Mouse (Mus musculus) Patski (cell line): ENCODE measurements around the gene Sh3bgrl2. TPM values are rescaled to one million over a fixed set of nuclear protein-coding genes. Genes with fewer than 3 reads are reported as not detected.
A peak's percentile ranks its signal among the peaks of the same experiment; 100 is the strongest.

ENCODE experiments used
- ATAC-seq: fragments of 100-300 bp; one replicate; pipeline ENCODE4 v1.8.0; 2021
- CTCF ChIA-PET: fragments of 350-600 bp; sonication (Branson Sonifier 250); formaldehyde crosslinking; loops from one replicate; lab custom pipeline; 2022; ENCODE audit warnings: inconsistent platforms; lab: Charles Lee
- POLR2A ChIA-PET: fragments of 350-600 bp; sonication (Branson Sonifier 250); formaldehyde crosslinking; loops from one replicate; lab custom pipeline; 2022; ENCODE audit warnings: antibody characterized with exemption, inconsistent platforms; lab: Charles Lee
- DNase-seq: peaks from one replicate; pipeline ENCODE4 v3.0.0-alpha.2; 2011; ENCODE audit warnings: low read depth, low spot score
- H3K27me3 ChIP-seq: fragments of 371-371 bp; one replicate; pipeline ENCODE4 v1.5.1; 2021
- CTCF ChIP-seq: fragments of 100-300 bp; IDR thresholded peaks from one replicate; pipeline ENCODE4 v1.5.1; 2021
- in situ Hi-C: fragments of 300-500 bp; cut with MboI; formaldehyde crosslinking; loops from 3 replicates; pipeline ENCODE4 v1.11.1; 2018; ENCODE audit warnings: low pct_unique_long_range_greater_than_20kb, mixed read lengths
- polyA plus RNA-seq: library from polyadenylated mRNA; unstranded; gene quantifications from one replicate; pipeline ENCODE4 v1.2.3, GENCODE M21; 2021

Gene Sh3bgrl2
- polyA plus RNA-seq, 1 experiment from 2014 or later = 5.2 TPM

DNA sequence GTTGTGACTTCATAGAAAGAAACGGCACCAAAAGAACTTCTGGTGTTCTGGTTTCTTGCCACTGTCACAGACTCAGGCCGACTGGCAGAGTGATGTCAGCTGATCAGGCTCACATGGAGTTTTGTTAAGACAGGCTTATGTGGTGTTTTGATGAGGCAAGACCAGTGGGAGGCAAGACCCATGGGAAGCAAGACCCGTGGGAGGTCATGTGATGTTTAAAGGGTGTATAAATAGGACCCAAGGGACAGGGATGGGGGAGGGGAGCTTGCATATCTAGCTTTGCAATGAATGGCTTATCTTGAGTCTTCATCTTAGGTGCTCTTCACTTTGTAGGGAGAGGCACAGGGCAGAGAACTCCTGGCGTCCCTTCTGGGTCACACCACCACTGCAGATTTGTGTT is 118.9 kb downstream of the Sh3bgrl2 start:
- DNase-seq = no peak
- ATAC-seq = no peak
- peaks cover 3% of the 10 kb centered on the region for H3K27me3 ChIP-seq
- ChIA-PET POLR2A (no interaction called here), CTCF (no interaction called here)
- no peak for TF ChIP-seq CTCF
- in situ Hi-C loops = no loop called here

DNA sequence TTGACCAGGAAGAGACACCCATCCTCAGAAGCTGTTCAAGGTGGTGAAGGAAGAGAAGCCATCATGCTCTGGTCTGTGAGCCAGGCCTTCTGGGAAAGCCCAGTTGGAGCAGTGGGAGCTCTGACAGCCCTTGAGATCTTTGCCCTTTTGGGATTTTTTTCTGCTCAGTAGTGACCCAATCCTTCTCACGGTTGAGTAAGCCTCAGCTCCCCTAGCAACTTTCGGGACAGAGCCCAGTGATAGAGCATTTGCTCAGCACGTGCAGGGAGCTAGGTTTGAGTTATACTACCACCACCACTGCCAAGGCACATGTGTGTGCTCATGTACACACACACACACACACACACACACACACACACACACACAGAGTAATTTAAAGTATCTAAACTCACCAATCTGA is 131.5 kb downstream of the Sh3bgrl2 start:
- no peak for DNase-seq
- no peak for TF ChIP-seq CTCF
- peaks cover 9% of the 10 kb centered on the region for H3K27me3 ChIP-seq
- ATAC-seq = peak; percentile 57
- in situ Hi-C loops = no loop called here
- ChIA-PET CTCF (interaction anchor here (1.0 to 1.3 kb wide), 5 partner anchors 12 to 28 kb away, joined by 3 to 4 read pairs (median 3); no protein-coding TSS in a partner anchor), POLR2A (no interaction called here)

DNA sequence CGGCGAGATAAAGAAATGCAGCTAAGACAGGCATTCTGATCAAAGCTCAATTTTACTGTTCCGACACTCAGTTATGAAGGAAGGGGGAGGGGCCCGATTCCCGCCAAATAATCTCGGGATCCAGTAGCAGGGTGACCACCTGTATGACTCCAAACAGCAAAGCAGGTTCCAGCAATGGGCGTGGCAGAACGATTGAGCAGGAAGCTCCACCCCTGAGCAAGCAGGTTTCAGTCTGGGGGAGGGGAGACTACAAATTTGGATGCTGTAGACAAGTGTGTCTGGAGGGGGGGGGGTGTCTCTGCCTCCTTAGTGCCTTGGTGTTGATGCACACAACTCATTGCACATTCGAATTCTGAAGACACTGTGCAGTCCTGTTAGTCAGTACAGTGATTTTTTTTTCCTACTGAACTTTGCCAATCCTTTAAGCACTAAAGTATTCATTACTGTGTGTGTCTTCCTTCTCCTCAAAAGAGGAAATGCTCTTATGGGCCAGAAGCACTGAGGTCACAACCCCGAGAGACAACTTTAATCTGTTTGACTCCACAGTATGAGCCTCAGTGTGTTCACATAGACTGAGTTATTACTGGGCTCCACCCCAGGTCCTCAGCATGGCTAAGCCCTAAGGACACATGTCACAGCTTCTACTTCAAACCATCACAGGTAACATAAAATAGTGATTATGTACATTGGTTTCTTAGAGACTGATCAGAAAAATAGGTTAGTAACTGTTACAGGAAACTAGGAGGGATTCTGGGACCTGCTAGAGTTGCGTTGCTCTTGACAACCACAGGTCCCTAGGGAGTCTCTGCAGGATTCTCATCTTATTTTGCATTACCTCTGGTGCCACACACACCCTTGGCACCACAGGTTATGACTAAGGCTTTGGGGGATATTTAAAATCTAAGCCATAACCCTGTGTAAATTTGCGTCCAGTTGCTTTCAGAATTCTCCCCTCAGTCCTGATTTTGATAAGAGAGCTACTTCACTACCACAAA is 133.8 kb downstream of the Sh3bgrl2 start:
- no peak for TF ChIP-seq CTCF
- DNase-seq (no peak), ATAC-seq (no peak)
- peaks cover 4% of the 10 kb centered on the region for H3K27me3 ChIP-seq
- POLR2A ChIA-PET = no interaction called here
- CTCF ChIA-PET = interaction anchor here (1.3 kb wide), 1 partner anchor 9 kb away, joined by 8 read pairs; no protein-coding TSS in a partner anchor
- in situ Hi-C loops = no loop called here

DNA sequence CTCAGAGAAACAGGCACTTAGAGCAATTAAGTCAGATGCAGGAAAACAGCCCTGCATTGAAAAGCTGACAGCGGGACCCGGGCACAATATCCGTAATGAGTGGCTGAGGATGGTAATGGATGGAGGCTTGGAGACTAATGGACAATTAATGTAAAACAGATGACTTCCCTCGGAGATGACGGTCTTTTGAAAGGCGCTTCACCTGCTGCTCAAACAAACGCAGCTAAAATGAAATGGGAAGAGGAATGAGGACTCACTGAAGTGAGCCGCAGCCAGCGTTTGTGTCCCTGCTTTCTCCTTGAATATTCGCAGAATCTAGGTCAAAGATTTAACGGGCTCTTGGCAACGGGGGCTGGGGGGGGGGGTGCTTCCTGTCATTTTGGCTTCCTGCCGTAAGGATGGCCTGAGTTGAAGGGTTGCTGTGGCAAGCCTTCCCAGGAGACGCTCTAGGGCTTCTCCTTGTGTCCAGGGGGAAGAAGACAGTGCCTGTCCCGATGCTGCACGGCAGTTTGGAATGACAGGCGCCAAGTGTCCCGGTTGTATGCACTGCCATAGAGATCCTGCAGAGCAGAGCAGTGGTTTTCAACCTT is 138.5 kb downstream of the Sh3bgrl2 start:
- no peaks in the 10 kb centered on the region for H3K27me3 ChIP-seq
- ATAC-seq = no peak
- in situ Hi-C loops = no loop called here
- TF ChIP-seq CTCF = no peak
- DNase-seq = no peak
- ChIA-PET CTCF (no interaction called here), POLR2A (no interaction called here)

DNA sequence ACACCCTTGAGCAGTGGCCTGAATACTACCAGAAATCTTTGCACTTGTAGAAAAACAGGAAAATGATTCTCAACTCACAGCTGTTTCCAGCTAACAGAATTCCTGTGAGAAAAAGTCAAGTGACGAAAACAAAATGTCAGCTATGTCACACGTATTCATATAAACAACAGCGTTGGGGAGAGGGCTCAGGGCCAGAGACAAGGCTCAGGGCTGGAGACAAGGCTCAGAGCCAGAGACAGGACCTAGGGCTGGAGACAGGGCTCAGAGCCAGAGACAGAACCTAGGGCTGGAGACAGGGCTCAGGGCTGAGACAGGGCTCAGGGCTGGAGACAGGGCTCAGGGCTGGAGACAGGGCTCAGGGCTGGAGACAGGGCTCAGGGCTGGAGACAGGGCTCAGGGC is 139.8 kb downstream of the Sh3bgrl2 start:
- H3K27me3 ChIP-seq = no peaks in the 10 kb centered on the region
- TF ChIP-seq CTCF = no peak
- CTCF ChIA-PET = no interaction called here
- no peak for DNase-seq
- no peak for ATAC-seq
- in situ Hi-C loops = no loop called here
- POLR2A ChIA-PET = no interaction called here

Other genes with a start within 250 kb of the Sh3bgrl2 start
- 5.0 TPM for gene Lca5, start 107.2 kb upstream of the Sh3bgrl2 start, polyA plus RNA-seq